Mouse (Mus musculus) thymus, postnatal 0 days (tissue): ENCODE measurements around the gene Taf11. TPM values are rescaled to one million over a fixed set of nuclear protein-coding genes. Genes with fewer than 3 reads are reported as not detected.
A peak's percentile ranks its signal among the peaks of the same experiment; 100 is the strongest.

Source experiments
- DNase-seq: peaks from one replicate; pipeline ENCODE4 v3.0.0-alpha.2; 2015; ENCODE audit warnings: low spot score
- polyA plus RNA-seq: library from polyadenylated mRNA; unstranded; fragments of >200 nt; fragmentation: Nextera tagmentation; extraction: Ambion mirVana; gene quantifications from 2 replicates; pipeline ENCODE4 v1.2.1, GENCODE M21; 2015

The Taf11 gene
- polyA plus RNA-seq = 60.6 and 61.5 TPM in 2 replicates

DNA sequence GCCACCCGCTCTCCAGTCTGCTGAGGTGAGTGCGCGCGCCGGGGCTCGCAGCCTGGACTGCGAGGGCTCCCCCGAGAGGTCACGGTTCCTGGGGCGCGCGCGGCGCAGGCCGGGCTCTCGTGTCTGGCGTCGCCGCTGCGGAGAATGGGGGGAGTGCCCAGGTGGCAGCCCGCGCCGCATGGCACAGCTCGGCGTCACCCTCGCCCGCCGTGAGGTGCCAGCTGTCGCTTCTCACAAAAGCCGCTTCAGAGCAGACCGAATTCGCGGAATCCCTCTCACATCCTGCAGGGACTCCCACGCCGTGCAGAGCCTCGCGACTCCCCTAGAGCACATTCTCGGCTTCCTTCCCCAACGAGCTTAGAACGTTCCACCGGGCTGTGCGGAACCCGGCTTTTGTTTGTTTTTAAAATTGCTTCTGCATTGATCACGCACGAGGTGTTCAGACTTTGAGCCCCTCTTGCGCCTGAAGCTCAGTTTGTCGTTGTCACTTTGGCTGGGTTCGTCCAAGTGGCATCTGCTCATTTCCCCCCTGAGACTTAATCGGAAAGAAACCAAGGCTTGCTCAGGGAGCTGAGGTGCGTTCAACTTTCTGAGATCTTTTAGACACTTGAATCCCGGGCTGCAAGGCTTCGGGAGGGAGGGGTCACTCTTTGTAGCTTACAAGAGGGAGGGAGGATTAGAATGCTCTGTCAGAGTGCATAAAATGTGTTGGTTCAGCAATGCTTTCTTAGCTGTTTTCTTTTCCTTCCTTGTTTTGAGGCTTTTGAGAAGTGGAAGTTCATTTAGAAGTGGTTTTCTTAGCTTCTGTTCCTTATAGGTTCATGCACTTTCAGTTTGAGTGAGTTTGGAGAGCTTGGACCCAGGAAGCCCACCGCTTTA lies at the start of gene Taf11:
Gene Taf11 (minus strand): TSS at position 223 of the 879 bp plus-strand sequence.
- DNase-seq = peak; percentile 83

DNA sequence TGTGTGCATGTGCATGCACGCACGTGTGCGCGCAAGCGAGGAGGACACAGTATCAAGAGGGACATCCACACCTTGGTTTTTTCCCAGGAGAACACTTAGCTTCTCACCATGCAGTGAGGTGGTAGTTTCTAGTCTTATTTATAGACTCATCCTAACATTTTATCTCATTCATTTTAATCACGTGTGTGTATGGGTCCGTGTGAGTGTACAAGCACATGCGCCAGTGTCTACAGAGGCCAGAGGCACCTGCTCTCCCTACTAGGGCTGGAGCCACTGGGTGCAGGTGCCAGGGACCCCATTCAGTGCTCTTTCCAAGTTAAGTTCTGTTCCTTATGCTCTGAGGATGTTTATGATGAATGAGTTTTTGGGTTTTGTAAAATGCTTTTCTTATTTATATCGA lies 48.0 kb upstream of the Taf11 start:
- no peak for DNase-seq

DNA sequence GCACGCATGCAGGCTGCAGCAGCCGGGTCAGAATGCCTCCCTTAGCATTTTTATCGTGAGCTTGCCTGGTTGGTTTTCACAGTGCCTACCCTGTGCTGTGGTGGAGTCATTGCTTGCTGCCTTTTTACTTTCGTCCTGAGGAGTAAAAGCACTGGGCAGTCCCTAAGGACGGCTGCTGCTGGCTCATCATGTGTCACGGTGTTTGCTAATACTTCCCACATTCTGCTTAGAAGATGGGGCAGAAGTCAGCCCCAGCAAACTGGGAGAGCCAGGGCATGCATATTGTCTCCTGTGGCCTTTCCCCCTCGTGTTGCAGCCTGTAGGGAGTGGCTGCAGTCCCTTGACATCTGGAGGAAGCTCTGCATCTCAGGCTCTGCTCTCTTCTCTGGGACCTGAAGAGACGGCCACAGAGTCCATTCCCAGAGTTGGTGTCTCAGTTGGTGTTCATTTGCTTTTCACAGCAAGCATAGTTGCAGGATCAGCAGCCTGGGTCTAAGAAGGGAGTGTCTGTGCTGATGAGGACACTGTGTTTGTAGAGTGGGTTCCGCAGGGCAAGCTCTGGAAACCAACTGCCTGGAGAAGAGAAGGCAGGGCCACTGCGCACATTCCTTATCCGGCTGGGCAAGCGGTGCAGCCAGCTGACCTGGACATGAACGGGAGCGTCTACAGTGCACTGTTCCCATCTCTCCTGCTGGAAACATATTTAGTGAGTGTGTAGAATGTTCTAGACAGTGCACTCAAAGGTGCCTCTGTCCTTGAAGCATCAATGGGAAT lies 45.2 kb upstream of the Taf11 start:
- DNase-seq = no peak

DNA sequence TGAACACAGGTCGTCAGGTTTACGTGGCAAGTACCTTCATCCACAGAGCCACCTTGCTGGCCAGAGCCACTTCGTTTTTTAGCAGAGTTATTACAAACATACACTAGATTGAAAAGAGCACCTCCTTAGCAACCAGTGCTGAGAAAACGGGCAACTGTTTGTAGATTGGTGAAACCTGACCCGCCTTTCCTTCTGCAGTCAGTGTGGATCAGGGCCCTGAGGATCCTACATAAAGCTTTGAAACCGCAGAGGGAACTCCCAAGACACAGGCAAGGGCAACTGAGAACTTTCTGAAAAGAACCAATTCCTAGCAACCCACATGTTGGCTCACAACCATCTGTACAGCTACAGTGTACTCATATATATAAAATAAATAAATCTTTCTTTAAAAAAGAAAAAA lies 43.5 kb upstream of the Taf11 start:
- no peak for DNase-seq

DNA sequence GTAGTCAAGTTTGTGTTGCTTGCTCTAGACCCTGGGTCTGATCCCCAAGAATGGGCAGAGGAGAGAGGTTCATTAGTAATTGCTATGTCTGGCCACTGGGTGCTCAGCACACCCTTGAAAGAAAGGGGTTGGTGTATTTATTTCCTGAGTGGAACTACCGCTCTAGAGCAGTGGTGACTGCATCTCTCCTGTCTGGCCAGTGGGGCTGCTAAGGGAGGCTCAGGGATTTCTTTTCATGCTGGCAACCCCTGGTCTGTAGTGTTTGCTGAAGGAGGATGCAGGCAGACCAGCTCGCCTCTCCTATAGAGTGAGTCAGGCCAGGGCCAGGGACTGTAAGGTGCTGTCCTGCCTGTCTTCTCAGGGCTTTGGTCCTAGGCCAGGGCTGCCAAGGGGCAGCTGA lies 37.5 kb upstream of the Taf11 start:
- no peak for DNase-seq

DNA sequence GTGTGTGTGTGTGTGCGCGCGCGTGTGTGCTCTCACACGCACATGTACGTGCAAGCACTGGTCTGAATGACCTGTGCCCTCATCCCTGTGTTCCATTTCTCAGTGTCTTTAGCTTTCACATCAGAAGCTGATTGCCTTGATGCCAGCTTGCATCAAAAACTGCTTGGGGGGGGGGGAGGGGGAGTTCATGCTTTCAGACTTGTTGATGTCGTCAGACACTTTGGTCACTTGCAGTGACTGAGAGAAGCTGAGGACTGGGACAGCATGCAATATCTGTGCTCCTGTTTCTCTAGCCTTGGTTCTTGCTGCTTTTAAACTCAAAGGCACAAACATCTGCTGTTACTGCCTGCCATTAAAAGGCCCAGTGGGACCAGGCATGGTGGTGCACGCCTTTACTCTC lies 36.7 kb upstream of the Taf11 start:
- DNase-seq = no peak

DNA sequence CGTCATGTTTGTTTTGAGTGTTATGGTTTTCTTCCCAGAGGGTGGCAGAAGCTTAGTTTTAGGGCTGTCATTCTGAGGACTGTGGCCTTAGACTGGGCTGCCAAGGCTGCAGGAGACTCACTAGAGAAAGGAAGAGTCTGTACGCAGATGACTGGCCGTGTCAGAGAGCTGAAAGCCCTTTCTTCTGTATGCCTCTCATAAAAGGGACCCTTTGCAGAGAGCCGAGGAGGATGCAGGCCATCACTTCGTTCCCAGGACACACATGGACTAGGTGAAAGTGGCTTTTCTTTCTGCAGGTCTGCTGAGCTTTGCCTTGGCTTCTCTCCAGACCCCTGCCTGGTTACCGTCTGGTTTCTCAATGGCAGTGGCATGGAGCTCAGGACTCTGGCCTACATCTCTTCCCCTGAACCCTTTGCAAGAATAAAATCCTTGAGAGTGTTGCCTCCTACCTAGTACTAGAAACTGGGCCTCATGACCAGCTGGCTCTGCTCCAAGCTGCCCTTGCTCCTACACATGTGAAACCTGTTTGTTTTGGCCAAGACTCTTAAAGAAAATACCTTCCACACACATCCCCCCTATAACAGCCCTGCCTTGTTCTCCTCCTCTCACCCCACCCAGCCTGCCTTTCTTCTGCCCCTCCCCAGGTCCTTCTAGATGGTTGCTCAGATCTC lies 36.0 kb upstream of the Taf11 start:
- no peak for DNase-seq

DNA sequence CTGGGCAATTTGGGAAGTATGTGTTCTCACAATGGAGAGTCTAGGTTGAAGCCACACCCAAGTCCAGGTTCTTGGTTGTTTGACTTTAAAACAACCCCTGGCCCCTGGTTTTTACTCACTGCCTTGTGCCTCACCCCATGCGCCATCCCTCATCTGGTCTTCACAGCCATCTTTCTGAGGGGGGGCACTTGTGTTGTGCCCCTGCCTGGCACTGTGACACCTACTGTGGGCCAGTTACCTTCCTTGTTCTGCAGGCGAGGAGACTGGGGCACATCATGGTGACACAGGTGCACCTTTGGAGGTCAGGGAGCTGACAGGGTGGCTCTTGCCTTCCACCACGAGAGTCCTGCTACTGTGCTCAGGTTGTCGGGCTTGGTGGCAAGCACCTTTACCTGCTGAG lies 32.5 kb upstream of the Taf11 start:
- DNase-seq = no peak

DNA sequence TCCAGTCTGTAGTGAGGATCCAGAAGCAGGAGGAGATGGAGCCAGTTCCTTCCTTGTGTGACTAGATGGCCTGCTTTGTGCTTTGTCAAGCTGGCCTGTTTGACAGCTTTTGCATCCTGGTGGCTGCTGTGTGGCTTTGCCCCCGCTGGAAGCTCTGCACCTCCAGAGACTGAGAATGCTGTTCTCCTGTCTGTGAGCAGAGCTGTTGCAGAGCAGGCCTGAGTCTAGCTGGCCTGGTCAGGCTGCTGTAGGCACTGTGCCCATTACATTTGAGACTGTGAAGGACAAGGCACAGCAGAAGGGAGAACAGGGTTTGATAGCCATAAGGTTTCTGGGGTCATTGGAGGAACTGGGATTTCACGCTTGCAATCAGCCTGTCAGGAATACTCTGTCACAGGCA lies 32.1 kb upstream of the Taf11 start:
- DNase-seq = no peak

DNA sequence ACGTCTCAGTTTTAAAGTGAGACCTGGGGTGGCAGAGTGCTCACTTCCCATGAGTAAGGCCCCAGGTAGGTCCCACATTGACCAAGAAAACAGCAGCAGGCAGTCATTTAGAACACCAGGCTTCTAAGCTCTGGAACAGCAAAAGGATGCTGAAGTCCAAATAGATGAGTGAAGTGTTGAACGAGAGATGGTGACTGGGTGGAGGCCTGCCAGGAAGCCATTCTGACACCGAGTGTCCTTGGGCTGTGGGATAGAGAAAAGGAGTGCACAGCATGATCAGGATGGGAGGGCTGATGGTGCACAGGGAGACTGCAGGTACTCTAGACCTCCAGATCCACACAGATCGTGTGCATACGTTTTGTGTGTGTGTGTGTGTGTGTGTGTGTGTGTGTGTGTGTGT lies 31.5 kb upstream of the Taf11 start:
- no peak for DNase-seq

DNA sequence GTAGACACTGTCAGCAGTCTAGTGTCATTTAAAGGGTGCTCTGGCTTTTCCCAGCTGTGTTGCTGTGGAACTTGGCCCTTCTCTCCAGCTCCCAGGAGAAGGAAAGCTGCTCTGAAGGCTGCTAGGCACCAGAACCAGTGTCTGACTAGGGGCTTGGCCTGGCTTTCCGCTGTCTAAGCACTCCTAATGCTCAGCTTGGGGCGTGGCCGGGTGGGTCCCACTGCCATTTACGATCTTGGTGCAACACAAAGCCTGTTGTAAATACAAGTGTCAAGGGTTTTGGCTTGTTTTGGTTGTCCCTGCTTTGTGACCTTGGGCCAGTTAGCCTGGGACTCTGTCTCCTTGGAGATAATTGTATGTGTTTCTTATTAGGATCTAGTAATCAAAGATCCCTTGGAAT lies 30.7 kb upstream of the Taf11 start:
- no peak for DNase-seq

DNA sequence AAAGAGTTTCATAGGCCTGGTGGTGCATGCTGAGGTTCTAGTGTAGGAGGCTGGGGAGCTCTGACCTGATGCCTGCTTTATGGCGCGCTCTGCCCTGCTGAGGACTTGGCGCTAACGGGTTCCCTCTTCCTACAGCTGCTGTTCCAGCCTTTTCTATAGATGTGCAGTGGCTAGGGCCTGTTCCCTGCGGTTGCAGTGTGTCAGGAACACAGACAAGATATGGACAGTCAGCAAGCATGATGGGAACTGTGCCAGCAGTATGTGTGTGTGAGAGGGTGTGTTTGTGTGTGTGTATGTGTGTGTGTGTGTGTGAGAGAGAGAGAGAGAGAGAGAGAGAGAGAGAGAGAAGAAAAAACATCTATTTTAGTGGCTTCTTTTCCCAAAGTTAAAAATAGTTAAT lies 29.4 kb upstream of the Taf11 start:
- DNase-seq = no peak

DNA sequence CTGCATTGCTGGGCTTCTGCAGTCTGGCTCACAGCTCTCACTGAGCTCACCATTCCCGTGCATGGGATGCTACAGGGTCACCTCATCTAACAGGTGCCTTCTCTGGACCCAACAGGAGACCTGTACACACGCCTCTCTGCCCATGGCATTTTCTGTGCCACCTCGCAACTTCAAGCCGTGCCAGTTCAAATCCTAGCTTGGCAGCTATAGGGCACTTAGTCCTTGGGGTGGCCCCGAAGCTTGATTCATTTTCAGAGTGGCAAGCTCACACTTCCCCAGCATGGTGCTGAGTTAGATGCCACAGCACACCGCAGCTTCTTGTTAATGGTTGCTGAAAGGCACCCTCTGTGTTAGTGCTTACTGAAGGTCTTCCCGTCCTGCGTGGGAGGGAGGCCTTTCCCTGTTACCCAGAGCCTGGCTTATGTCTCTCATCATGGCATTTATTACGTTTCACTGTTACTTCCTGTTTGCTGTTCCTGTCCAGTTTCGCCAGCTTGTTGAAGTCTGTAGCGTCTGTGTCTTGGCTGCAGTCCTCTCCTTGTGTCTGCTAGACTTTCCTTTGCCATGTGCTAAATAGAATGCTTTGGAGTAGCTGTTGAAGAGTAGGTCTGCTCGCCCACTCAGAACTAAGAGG lies 28.6 kb upstream of the Taf11 start:
- no peak for DNase-seq

DNA sequence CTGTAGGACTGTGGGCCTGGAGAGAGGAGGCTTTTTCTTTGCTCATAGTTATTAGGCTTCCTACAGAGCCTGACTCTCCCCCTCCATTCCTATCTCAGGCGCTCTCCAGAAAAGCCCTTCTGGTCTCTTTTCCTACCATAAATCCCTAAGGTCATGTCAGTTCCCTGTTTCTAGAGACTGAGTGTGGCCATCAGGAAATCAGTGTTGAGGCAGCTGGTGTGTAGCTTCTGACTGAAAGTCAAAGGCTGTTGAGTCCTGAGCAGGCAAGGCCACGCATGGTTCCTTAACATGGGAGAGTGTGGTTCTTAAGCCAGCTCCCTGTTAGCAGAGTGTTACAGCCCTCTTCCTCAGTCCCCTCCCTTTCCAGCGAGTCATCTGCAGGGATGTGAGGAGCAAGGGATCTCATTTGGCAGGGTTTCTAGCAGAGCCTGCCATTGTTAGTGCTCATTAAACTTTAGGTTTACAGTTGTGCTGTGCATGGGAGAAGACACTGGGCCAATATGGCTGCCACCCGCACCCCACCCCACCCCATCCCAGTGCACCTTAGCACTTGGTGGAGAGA lies 27.5 kb upstream of the Taf11 start:
- no peak for DNase-seq

DNA sequence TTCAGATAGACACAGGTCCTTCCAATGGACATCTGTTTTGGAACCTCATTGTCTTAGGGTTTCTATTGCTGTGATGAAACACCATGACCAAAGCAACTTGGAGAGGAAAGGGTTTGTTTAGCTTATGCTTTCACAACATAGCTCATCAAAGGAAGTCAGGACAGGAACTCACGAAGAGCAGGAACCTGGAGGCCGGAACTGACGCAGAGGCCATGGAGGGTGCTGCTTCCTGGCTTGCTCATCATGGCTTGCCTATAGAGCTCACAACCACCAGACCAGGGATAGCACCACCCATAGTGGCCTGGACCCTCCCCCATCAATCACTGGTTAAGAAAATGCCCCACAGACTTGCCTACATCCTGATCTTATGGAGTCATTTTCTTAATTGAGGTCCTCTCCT lies 25.4 kb upstream of the Taf11 start:
- no peak for DNase-seq

DNA sequence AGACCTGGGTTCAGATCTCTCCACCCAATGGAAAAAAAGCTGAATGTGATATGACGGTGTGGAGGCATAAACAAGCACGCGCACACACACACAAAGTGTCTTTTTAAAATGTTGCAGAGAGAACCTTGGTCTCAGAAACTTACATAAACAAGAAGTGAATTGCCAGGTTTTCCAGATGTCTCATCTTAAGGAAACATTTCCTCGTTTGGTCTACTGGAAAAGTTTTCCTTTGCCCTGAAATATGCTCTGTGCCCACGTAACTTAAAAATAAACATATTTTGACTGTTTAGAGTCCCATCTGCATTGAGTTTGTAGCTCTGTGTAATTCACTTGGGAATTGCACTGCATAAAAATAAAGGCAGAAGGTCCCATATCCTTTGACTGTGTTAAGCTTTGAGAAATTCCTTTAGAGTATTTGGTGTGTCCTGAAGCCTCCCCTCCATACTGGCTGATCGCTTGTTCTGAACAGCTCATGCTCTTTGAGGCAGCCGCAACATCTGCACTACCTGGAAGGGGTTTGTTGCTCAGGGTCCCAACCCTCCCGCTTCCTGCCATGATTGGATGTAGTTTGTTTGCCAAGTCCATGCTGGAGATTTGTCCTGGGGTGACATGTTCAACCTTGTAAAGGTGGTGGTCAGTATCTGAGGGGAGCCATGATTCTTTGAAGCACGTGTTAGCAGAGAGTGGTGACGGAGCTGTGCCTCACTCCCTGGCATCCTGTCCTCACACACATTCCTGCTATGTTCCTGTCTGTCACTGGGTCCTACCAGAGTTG lies 24.7 kb upstream of the Taf11 start:
- no peak for DNase-seq

DNA sequence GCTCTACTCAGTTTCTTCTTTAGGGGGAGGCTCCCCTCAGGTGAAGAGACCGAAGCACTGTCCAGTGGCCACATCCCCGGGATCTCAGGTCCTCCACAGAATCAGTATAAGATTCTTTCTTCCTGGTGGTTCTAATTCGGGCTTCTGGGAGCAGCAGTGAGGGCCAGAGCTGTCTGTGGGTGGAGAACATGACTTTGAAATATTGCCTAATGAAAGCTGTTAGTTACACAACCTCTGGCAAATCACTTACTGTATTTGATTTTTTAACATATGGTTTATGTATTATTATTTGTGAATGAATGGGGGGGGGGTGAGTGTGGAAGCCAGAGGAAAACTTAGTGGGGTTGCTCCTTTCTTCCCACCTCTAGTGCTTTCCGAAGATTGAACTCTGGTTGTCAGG lies 22.2 kb upstream of the Taf11 start:
- no peak for DNase-seq

DNA sequence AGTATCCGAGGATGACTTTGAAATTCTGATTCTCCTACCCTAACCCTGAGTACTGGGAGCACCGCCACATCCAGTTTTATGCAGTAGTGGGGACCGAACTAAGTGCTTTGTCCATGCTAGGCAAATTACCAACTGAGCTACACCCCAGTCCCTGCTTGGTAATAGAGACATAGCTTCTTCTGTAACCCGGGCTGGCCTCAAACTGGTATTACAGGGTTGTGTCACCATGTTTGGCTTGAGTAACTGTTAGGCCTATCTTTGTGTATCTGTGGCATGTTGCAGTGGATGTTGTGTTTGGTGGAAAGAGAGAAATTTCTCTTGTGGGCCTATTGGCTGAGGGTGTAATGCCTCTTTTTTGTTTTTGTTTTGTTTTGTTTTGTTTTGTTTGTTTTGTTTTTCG lies 20.6 kb upstream of the Taf11 start:
- no peak for DNase-seq

DNA sequence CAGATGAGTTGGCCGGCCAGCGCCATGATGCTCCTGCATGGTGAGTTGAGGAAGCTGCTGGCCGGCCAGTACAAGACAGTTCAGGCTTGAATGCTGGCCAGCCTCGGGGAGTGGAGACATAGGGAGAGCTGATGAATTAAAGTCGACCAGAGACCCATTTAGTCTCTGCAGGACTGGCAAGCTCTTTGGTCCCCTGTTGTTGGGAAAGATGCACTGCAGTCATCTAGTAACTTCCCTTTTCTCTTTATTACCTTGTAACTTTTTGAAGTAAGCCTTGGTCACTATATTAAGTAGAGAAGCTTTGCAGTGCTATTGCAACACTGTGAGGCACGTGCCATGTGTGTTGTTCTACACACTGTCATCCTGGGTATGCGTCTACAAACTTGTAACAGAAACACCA lies 15.9 kb upstream of the Taf11 start:
- no peak for DNase-seq

DNA sequence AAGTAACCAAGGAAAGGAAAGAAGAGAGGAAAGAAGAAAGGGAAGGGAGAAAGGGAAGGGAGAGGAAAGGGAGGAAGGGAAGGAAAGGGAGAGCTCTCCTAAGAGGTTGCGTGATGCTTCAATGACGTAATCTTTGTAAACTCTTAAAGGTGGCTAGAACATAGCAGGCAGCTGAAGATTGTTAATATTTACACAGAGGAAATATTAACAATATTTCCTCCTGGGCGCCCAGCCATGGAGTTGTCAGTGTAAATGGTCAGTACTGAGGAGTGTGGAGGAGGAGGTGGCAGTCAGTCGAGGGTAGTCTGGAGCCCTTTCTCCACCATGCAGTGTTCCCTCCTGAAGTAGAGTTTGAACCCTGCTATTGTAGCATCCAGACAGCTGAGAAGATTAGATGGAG lies 15.4 kb upstream of the Taf11 start:
- DNase-seq = no peak
